Mouse (Mus musculus) limb, embryonic 11.5 days (tissue): ENCODE measurements around the gene Mphosph9. TPM values are rescaled to one million over a fixed set of nuclear protein-coding genes. Genes with fewer than 3 reads are reported as not detected.
"Not testable (repeated sequence)": the region's sequence is repeated elsewhere in the genome, so short reads cannot be mapped to it uniquely, and the experiment has no call there.

Experiments used
- ATAC-seq: fragments of 200-750 bp; cut with Nextera tagmentation; 2 replicates; pipeline ENCODE4 v1.8.0; 2017; ENCODE audit warnings: low read depth; ENCODE audit not compliant: insufficient number of reproducible peaks, low FRiP score, low TSS enrichment
- DNase-seq: peaks from one replicate; pipeline ENCODE4 v3.0.0-alpha.2; 2015; ENCODE audit warnings: low spot score
- H3K27ac ChIP-seq: fragments of 300-500 bp; sonication (generic); replicated peaks from 2 replicates; pipeline ENCODE4 v1.5.1; 2014; ENCODE audit warnings: low read depth, mild to moderate bottlenecking, low read length
- H3K27me3 ChIP-seq: fragments of 300-500 bp; sonication (generic); 2 replicates; pipeline ENCODE4 v1.6.1; 2014; ENCODE audit warnings: mild to moderate bottlenecking, low read length, mixed read lengths; ENCODE audit not compliant: control insufficient read depth, insufficient read depth
- H3K36me3 ChIP-seq: fragments of 300-500 bp; sonication (generic); 2 replicates; pipeline ENCODE4 v1.6.1; 2014; ENCODE audit warnings: mild to moderate bottlenecking, low read length, moderate library complexity, mixed read lengths; ENCODE audit not compliant: control insufficient read depth, insufficient read depth
- H3K4me1 ChIP-seq: fragments of 300-500 bp; sonication (generic); 2 replicates; pipeline ENCODE4 v1.6.1; 2014; ENCODE audit warnings: low read length, mixed read lengths; ENCODE audit not compliant: control insufficient read depth, insufficient read depth
- H3K4me2 ChIP-seq: fragments of 300-500 bp; sonication (generic); 2 replicates; pipeline ENCODE4 v1.6.1; 2014; ENCODE audit warnings: low read depth, mild to moderate bottlenecking, moderate library complexity; ENCODE audit not compliant: severe bottlenecking
- H3K4me3 ChIP-seq: fragments of 300-500 bp; sonication (generic); 2 replicates; pipeline ENCODE4 v1.5.1; 2014; ENCODE audit warnings: low read depth, low read length
- H3K9ac ChIP-seq: fragments of 300-500 bp; sonication (generic); 2 replicates; pipeline ENCODE4 v1.6.1; 2014; ENCODE audit warnings: mild to moderate bottlenecking, low read length
- H3K9me3 ChIP-seq: fragments of 300-500 bp; sonication (generic); 2 replicates; pipeline ENCODE4 v1.6.1; 2016; ENCODE audit warnings: low read length; ENCODE audit not compliant: control insufficient read depth
- WGBS: fragments of 180-500 bp; shearing (Covaris S2); extraction: QIAGEN DNeasy Blood & Tissue Kit; methylation state at CpG from one replicate; pipeline ENCODE4 v1.1.7; 2014; 5-methylcytosine and 5-hydroxymethylcytosine counted together
- polyA plus RNA-seq: library from polyadenylated mRNA; unstranded; fragments of >200 nt; fragmentation: Nextera tagmentation; extraction: Ambion mirVana; gene quantifications from 2 replicates; pipeline ENCODE4 v1.2.1, GENCODE M21; 2014

Gene Mphosph9
- polyA plus RNA-seq, 1 experiment from 2014 or later = 18.3 TPM

GRCm38 (mm10) chr5:124351604-124352003 lies 23.8 kb upstream of the Mphosph9 start:
- Histone ChIP-seq H3K9me3 (no peaks in the 10 kb centered on the region), H3K9ac (peak overlapping the region; percentile 100), H3K4me2 (peak overlapping the region; percentile 95), H3K4me3 (peak overlapping the region; percentile 100), H3K27ac (peak overlapping the region; percentile 99), H3K36me3 (peaks cover 21% of the 10 kb centered on the region), H3K27me3 (no peaks in the 10 kb centered on the region), H3K4me1 (peaks cover 19% of the 10 kb centered on the region)
- ATAC-seq = no peak
- DNase-seq = no peak
- WGBS = 53% methylated on average over 3 of the region's 3 CpGs

DNA sequence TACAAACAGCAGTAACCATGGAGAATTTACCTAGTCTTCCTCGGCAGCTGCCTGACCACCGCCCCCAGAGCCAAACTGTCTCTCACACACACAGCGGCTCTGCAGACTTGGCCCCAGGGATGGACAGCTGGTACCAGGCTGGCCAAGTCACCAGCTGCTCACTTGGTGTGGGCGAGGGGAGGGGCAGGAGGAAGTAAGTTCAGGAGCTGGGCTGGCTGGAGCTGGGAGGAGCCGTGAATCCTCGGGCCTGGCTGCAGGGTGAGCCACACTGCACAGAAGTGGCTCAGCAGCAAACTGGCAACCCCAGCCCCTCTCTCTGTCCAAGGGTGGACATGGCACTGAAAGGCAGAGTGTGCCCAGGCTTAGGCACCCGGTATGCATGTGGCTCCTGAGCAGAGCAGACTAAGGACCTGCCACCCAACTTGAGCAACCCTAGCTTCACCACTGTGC lies 23.4 kb upstream of the Mphosph9 start:
- Histone ChIP-seq H3K4me2 (peak overlapping the region; percentile 95), H3K27me3 (no peaks in the 10 kb centered on the region), H3K27ac (peak overlapping the region; percentile 99), H3K4me1 (peaks cover 19% of the 10 kb centered on the region), H3K9me3 (no peaks in the 10 kb centered on the region), H3K36me3 (peaks cover 25% of the 10 kb centered on the region), H3K4me3 (peak overlapping the region; percentile 100), H3K9ac (peak overlapping the region; percentile 100)
- peak; percentile 58 for DNase-seq
- peak; percentile 17; the same call in 1 of the 2 replicates for ATAC-seq
- 36% methylated on average over 7 of the region's 7 CpGs for WGBS

DNA sequence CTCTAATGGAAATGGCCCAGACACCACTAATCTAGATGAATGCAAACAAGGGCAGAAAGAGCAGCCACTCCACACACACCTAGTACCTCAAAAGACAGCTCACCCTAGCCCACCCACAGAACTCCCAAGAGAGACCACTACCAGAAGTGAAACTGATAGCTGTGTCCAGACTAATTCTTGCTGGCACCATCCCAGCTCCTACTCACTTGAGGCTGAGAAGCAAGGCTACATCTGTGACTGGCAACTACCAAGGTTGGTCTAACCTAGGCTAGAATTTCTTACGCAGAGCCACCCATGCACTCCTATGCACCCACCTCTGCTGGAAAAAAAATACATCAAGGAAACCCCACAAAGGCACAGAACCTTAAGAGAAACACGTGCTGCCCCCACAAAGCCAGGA lies 22.6 kb upstream of the Mphosph9 start:
- no peaks in the 10 kb centered on the region for H3K27me3 ChIP-seq
- 0 out of 2 replicates have a peak overlapping the region, but pooled peaks have one; percentile 6 for H3K4me3 ChIP-seq
- H3K27ac ChIP-seq = no peak overlapping the region
- no peaks in the 10 kb centered on the region for H3K9me3 ChIP-seq
- no peak for DNase-seq
- no peak for ATAC-seq
- 96% methylated on average over 2 of the region's 2 CpGs for WGBS
- peaks cover 28% of the 10 kb centered on the region for H3K36me3 ChIP-seq
- peak overlapping the region; percentile 95; the same call in 1 of the 2 replicates for H3K4me2 ChIP-seq
- peaks cover 19% of the 10 kb centered on the region for H3K4me1 ChIP-seq
- peak overlapping the region; percentile 100; the same call in 1 of the 2 replicates for H3K9ac ChIP-seq

GRCm38 (mm10) chr5:124349196-124349595 lies 21.4 kb upstream of the Mphosph9 start:
- no peak overlapping the region for H3K9ac ChIP-seq
- peaks cover 30% of the 10 kb centered on the region for H3K36me3 ChIP-seq
- WGBS = 98% methylated on average over 17 of the region's 17 CpGs
- peaks cover 19% of the 10 kb centered on the region for H3K4me1 ChIP-seq
- H3K4me3 ChIP-seq = no peak overlapping the region
- H3K27me3 ChIP-seq = no peaks in the 10 kb centered on the region
- no peaks in the 10 kb centered on the region for H3K9me3 ChIP-seq
- DNase-seq (no peak), ATAC-seq (no peak)
- no peak overlapping the region for H3K4me2 ChIP-seq
- H3K27ac ChIP-seq = no peak overlapping the region

- DNase-seq (no peak), ATAC-seq (no peak)
- H3K4me3 ChIP-seq = no peak overlapping the region
- H3K9me3 ChIP-seq = no peaks in the 10 kb centered on the region
- H3K4me2 ChIP-seq = no peak overlapping the region
- peaks cover 8% of the 10 kb centered on the region for H3K4me1 ChIP-seq
- no peaks in the 10 kb centered on the region for H3K27me3 ChIP-seq
- H3K27ac ChIP-seq = no peak overlapping the region
- no peak overlapping the region for H3K9ac ChIP-seq
- H3K36me3 ChIP-seq = peaks cover 13% of the 10 kb centered on the region
- WGBS = 87% methylated on average over 8 of the region's 8 CpGs
Observed at GRCm38 (mm10) chr5:124342897-124343296, 15.1 kb upstream of the Mphosph9 start.

DNA sequence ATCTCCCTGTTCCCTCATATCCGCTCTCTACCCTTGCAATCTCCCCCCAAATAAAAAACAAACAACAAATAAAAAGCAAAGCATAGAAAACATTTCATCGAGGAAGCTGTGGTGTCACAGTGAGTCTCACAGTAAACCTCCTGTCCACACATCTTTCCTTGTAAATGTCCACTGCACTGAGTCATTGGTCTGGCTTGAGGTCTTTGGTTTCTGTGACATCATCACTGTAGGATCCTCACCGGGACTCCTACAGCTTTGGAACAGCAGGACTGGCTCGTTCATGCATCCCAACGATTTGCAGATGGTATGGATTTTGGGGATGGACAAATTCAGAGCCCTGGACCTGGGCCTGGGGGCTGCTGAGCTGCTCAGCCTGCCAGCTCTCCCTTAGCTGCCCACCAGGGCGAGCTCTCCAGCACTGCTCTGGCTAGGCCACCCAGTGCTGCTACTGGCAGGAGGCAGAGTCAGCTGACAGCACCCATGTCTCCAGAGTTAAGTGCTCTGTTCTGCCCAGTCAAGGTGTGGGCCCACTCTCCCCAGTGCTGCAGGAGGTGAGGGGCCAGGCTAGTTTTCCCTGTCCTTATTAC lies 14.1 kb upstream of the Mphosph9 start:
- not testable (repeated sequence) for DNase-seq
- peaks cover 11% of the 10 kb centered on the region for H3K36me3 ChIP-seq

GRCm38 (mm10) chr5:124338791-124339190 lies 11.0 kb upstream of the Mphosph9 start:
- 84% methylated on average over 8 of the region's 8 CpGs for WGBS
- Histone ChIP-seq H3K27ac (no peak overlapping the region), H3K4me1 (peaks cover 8% of the 10 kb centered on the region), H3K4me3 (no peak overlapping the region), H3K27me3 (no peaks in the 10 kb centered on the region), H3K9ac (no peak overlapping the region), H3K4me2 (no peak overlapping the region), H3K36me3 (no peaks in the 10 kb centered on the region; the same call in 1 of the 2 replicates), H3K9me3 (no peaks in the 10 kb centered on the region)
- ATAC-seq (no peak), DNase-seq (no peak)

More for the DNA sequence above, 14.1 kb upstream of the Mphosph9 start:
- not testable (repeated sequence) for H3K9me3 ChIP-seq, H3K4me1 ChIP-seq, H3K4me3 ChIP-seq, H3K27me3 ChIP-seq, H3K27ac ChIP-seq, H3K4me2 ChIP-seq, H3K9ac ChIP-seq
- peak; percentile 49; the same call in 1 of the 2 replicates for ATAC-seq
- WGBS = 67% methylated on average over 6 of the region's 6 CpGs

- ATAC-seq = no peak
- H3K4me1 ChIP-seq = peaks cover 8% of the 10 kb centered on the region
- H3K9me3 ChIP-seq = no peaks in the 10 kb centered on the region
- H3K4me3 ChIP-seq = no peak overlapping the region
- H3K36me3 ChIP-seq = no peaks in the 10 kb centered on the region; the same call in 1 of the 2 replicates
- H3K27me3 ChIP-seq = no peaks in the 10 kb centered on the region
- H3K9ac ChIP-seq = no peak overlapping the region
- DNase-seq = no peak
- H3K27ac ChIP-seq = no peak overlapping the region
- no peak overlapping the region for H3K4me2 ChIP-seq
- 28% methylated on average over 9 of the region's 9 CpGs for WGBS
Observed at GRCm38 (mm10) chr5:124337909-124338308, 10.1 kb upstream of the Mphosph9 start.
